Mouse (Mus musculus): Measurements from ENCODE around the gene Xrn1. TPM values are rescaled to one million over a fixed set of nuclear protein-coding genes. Genes with fewer than 3 reads are reported as not detected.
"Not testable (repeated sequence)": the region's sequence is repeated elsewhere in the genome, so short reads cannot be mapped to it uniquely, and the experiment has no call there.

Gene Xrn1
- polyA plus RNA-seq, 1 experiment from 2014 or later, result 12.4 TPM

GRCm38 (mm10) chr9:96056417-96057223 is 102.1 kb downstream of the Xrn1 start:
- no peak for ATAC-seq (ENCODE audit: low read depth)
- WGBS, result 92% methylated on average over 6 of the region's 6 CpGs
- Histone ChIP-seq H3K36me3 (peaks cover 69% of the 10 kb centered on the region), H3K27ac (replicated peaks) (no peak overlapping the region), H3K27me3 (no peaks in the 10 kb centered on the region), H3K4me1 (replicated peaks) (no peaks in the 10 kb centered on the region; the same call in 1 of the 2 replicates), H3K9ac (no peak overlapping the region), H3K9me3 (no peaks in the 10 kb centered on the region), H3K4me3 (no peak overlapping the region), H3K4me2 (no peak overlapping the region)

- ATAC-seq (ENCODE audit: low read depth), result no peak
- H3K4me1 ChIP-seq (replicated peaks), result no peaks in the 10 kb centered on the region
- WGBS, result 88% methylated on average over 2 of the region's 2 CpGs
These were observed 108.7 kb downstream of the Xrn1 start for GRCm38 (mm10) chr9:96063083-96063802.

GRCm38 (mm10) chr9:96063803-96064475 is 109.4 kb downstream of the Xrn1 start:
- Histone ChIP-seq H3K9me3 (no peaks in the 10 kb centered on the region), H3K36me3 (peaks cover 3% of the 10 kb centered on the region), H3K4me2 (no peak overlapping the region), H3K9ac (no peak overlapping the region), H3K27me3 (no peaks in the 10 kb centered on the region), H3K4me3 (no peak overlapping the region), H3K4me1 (replicated peaks) (no peaks in the 10 kb centered on the region), H3K27ac (replicated peaks) (no peak overlapping the region)
- no peak for ATAC-seq (ENCODE audit: low read depth)
- WGBS, result 80% methylated on average over 5 of the region's 5 CpGs

More at GRCm38 (mm10) chr9:96063083-96063802, 108.7 kb downstream of the Xrn1 start:
- H3K36me3 ChIP-seq, result peaks cover 10% of the 10 kb centered on the region
- H3K4me2 ChIP-seq, result no peak overlapping the region
- no peak overlapping the region for H3K27ac ChIP-seq (replicated peaks)
- no peak overlapping the region for H3K9ac ChIP-seq
- H3K27me3 ChIP-seq, result no peaks in the 10 kb centered on the region
- H3K9me3 ChIP-seq, result no peaks in the 10 kb centered on the region
- no peak overlapping the region for H3K4me3 ChIP-seq

- H3K4me2 ChIP-seq, result no peak overlapping the region
- no peak overlapping the region for H3K4me3 ChIP-seq
- WGBS, result 81% methylated on average over 2 of the region's 2 CpGs
- H3K9ac ChIP-seq, result no peak overlapping the region
- H3K9me3 ChIP-seq, result no peaks in the 10 kb centered on the region
- H3K27me3 ChIP-seq, result no peaks in the 10 kb centered on the region
- ATAC-seq (ENCODE audit: low read depth), result no peak
- H3K36me3 ChIP-seq, result no peaks in the 10 kb centered on the region
- no peaks in the 10 kb centered on the region for H3K4me1 ChIP-seq (replicated peaks)
- H3K27ac ChIP-seq (replicated peaks), result no peak overlapping the region
These were observed 112.9 kb downstream of the Xrn1 start for GRCm38 (mm10) chr9:96067507-96067906.

GRCm38 (mm10) chr9:96078752-96079315 is 124.3 kb downstream of the Xrn1 start:
- H3K27me3 ChIP-seq, result no peaks in the 10 kb centered on the region
- H3K9ac ChIP-seq, result no peak overlapping the region
- no peak for ATAC-seq (ENCODE audit: low read depth)
- H3K36me3 ChIP-seq, result no peaks in the 10 kb centered on the region
- H3K4me3 ChIP-seq, result no peak overlapping the region
- no peaks in the 10 kb centered on the region for H3K9me3 ChIP-seq
- no peak overlapping the region for H3K4me2 ChIP-seq
- H3K4me1 ChIP-seq (replicated peaks), result no peaks in the 10 kb centered on the region
- 88% methylated on average over 13 of the region's 13 CpGs for WGBS
- no peak overlapping the region for H3K27ac ChIP-seq (replicated peaks)

DNA sequence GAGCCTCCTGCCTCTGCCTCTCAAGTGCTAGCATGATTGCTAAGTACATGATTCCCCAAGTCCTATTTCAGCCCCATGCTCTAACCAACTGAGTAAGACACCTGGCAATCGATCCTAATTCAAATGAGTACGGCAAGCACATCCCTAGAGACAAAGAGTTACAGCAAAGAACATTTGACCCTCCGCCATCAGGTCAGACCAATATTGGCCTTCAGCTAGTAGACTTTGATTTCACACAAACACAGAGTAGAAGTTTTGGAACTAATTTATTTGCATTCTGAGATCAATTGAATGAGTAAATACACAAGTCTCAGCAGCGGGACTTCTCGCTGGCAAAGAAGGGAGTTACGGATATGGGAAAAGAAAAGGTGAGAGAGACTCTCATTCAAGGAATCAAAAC is 130.7 kb downstream of the Xrn1 start:
- Histone ChIP-seq H3K27me3 (no peaks in the 10 kb centered on the region), H3K27ac (replicated peaks) (no peak overlapping the region), H3K4me3 (no peak overlapping the region), H3K4me2 (no peak overlapping the region), H3K4me1 (replicated peaks) (no peaks in the 10 kb centered on the region), H3K36me3 (no peaks in the 10 kb centered on the region), H3K9me3 (no peaks in the 10 kb centered on the region), H3K9ac (no peak overlapping the region)
- WGBS, result 93% methylated on average over 6 of the region's 6 CpGs
- no peak for ATAC-seq (ENCODE audit: low read depth)

GRCm38 (mm10) chr9:96087671-96088070 is 133.1 kb downstream of the Xrn1 start:
- 88% methylated on average over 2 of the region's 2 CpGs for WGBS
- no peak for ATAC-seq (ENCODE audit: low read depth)
- H3K9ac ChIP-seq, result no peak overlapping the region
- H3K36me3 ChIP-seq, result no peaks in the 10 kb centered on the region
- no peak overlapping the region for H3K4me2 ChIP-seq
- no peaks in the 10 kb centered on the region for H3K4me1 ChIP-seq (replicated peaks)
- H3K4me3 ChIP-seq, result no peak overlapping the region
- no peaks in the 10 kb centered on the region for H3K27me3 ChIP-seq
- H3K27ac ChIP-seq (replicated peaks), result no peak overlapping the region
- H3K9me3 ChIP-seq, result no peaks in the 10 kb centered on the region

DNA sequence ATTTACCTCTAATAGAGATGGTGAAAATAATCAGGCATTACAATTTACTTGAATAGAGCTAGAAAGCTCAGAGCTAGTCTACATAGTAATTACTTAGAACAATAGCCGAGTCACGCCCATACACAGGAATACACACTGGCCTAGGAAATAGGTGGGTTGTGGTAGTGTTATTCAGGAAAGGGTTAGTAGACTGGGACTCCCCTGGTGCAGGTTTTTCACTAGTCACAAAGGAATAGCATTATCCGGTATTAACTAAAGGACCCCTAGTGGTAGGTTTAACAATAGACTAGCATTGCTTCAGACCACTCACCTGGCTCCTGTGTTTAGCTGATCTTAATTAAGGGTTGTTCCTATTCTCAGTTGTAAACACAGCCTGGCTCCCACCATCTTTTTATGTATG is 133.9 kb downstream of the Xrn1 start:
- not testable (repeated sequence) for H3K4me1 ChIP-seq (replicated peaks); H3K4me3 ChIP-seq; H3K4me2 ChIP-seq; H3K27me3 ChIP-seq; H3K9ac ChIP-seq; ATAC-seq (ENCODE audit: low read depth); H3K27ac ChIP-seq (replicated peaks); H3K9me3 ChIP-seq; H3K36me3 ChIP-seq
- WGBS, result 87% methylated on average over 3 of the region's 3 CpGs

DNA sequence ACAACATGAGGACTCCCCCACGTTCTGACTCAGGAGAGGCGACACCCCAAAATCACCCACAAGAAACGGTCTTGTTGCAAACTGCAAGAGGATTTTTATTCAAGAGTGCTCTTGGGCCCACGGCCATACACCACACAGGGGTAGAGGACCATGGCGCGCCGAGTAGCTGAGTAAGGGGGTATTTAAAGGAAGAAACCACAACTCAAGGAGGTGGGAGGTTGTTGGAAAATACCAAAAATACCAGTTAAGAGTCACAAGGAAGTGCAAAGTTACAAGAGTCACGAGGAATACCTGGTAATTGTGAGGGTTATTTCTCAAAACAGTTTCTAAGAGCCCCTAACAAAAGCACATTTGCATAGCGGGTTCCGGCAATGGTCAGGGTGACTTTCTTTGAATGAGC is 138.1 kb downstream of the Xrn1 start:
- H3K4me2 ChIP-seq; H3K4me3 ChIP-seq; H3K9ac ChIP-seq; H3K36me3 ChIP-seq; H3K27me3 ChIP-seq; H3K27ac ChIP-seq (replicated peaks); ATAC-seq (ENCODE audit: low read depth); H3K4me1 ChIP-seq (replicated peaks): not testable (repeated sequence)
- 92% methylated on average over 10 of the region's 10 CpGs for WGBS
- peaks cover 14% of the 10 kb centered on the region for H3K9me3 ChIP-seq

GRCm38 (mm10) chr9:96093221-96093620 is 138.7 kb downstream of the Xrn1 start:
- ATAC-seq (ENCODE audit: low read depth), result no peak
- Histone ChIP-seq H3K27me3 (no peaks in the 10 kb centered on the region), H3K9me3 (peaks cover 14% of the 10 kb centered on the region), H3K36me3 (no peaks in the 10 kb centered on the region), H3K9ac (no peak overlapping the region), H3K4me2 (no peak overlapping the region), H3K27ac (replicated peaks) (no peak overlapping the region), H3K4me3 (no peak overlapping the region), H3K4me1 (replicated peaks) (no peaks in the 10 kb centered on the region)
- 91% methylated on average over 1 of the region's 1 CpGs for WGBS

DNA sequence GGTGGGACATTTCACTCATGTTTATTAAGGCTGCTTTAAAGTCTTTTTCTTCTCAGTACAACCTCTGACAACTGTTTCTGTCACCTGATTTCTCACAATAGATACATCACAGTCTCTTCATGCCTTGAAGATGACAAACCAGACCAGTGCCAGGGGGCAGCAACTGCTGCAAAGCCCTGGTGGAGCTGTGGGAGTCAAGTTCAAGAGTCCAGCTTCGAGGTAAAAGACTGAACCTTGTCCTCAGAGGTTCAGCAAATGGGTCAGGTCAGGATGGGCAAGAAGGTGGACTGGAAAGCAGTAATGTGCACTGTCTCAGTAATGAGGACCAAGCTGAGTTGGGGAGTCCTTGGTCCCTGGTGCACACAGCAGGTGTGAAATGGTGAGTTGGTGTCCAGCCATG is 139.8 kb downstream of the Xrn1 start:
- H3K36me3 ChIP-seq, result no peaks in the 10 kb centered on the region
- ATAC-seq (ENCODE audit: low read depth), result no peak
- peaks cover 23% of the 10 kb centered on the region for H3K9me3 ChIP-seq
- no peaks in the 10 kb centered on the region for H3K27me3 ChIP-seq
- H3K9ac ChIP-seq, result no peak overlapping the region
- H3K27ac ChIP-seq (replicated peaks), result no peak overlapping the region
- H3K4me1 ChIP-seq (replicated peaks), result no peaks in the 10 kb centered on the region
- no peak overlapping the region for H3K4me2 ChIP-seq
- 65% methylated on average over 1 of the region's 1 CpGs for WGBS
- no peak overlapping the region for H3K4me3 ChIP-seq

GRCm38 (mm10) chr9:96095192-96095591 is 140.6 kb downstream of the Xrn1 start:
- Histone ChIP-seq H3K36me3 (no peaks in the 10 kb centered on the region), H3K9me3 (peaks cover 31% of the 10 kb centered on the region), H3K27me3 (no peaks in the 10 kb centered on the region), H3K4me3 (no peak overlapping the region), H3K27ac (replicated peaks) (no peak overlapping the region), H3K9ac (no peak overlapping the region), H3K4me2 (no peak overlapping the region), H3K4me1 (replicated peaks) (no peaks in the 10 kb centered on the region)
- 77% methylated on average over 1 of the region's 1 CpGs for WGBS
- ATAC-seq (ENCODE audit: low read depth), result no peak
